Mouse (Mus musculus) 416B (cell line): Measurements from ENCODE around the gene Lsm4.

Experiments
- DNase-seq: peaks from one replicate; pipeline ENCODE4 v3.0.0; 2011; ENCODE audit warnings: low read depth

Lsm4 gene

GRCm38 (mm10) chr8:70649324-70649723, 23.7 kb upstream of the Lsm4 start:
- DNase-seq: peak; percentile 97

- DNase-seq: no peak
Measured at GRCm38 (mm10) chr8:70650351-70650750, 22.7 kb upstream of the Lsm4 start.

- peak; percentile 76 for DNase-seq
Measured at GRCm38 (mm10) chr8:70653226-70653625, 19.8 kb upstream of the Lsm4 start.

- no peak for DNase-seq
Measured at GRCm38 (mm10) chr8:70654121-70654520, 18.9 kb upstream of the Lsm4 start.

GRCm38 (mm10) chr8:70655469-70655868, 17.6 kb upstream of the Lsm4 start:
- DNase-seq: no peak

- no peak for DNase-seq
Measured at GRCm38 (mm10) chr8:70656193-70656790, 16.8 kb upstream of the Lsm4 start.

- DNase-seq: no peak
Measured at GRCm38 (mm10) chr8:70657214-70657613, 15.8 kb upstream of the Lsm4 start.

- DNase-seq: no peak
Measured at GRCm38 (mm10) chr8:70657739-70658138, 15.3 kb upstream of the Lsm4 start.

GRCm38 (mm10) chr8:70658897-70659603, 14.0 kb upstream of the Lsm4 start:
- DNase-seq: peak; percentile 41

GRCm38 (mm10) chr8:70659604-70660272, 13.3 kb upstream of the Lsm4 start:
- peak; percentile 92 for DNase-seq

GRCm38 (mm10) chr8:70660273-70660725, 12.7 kb upstream of the Lsm4 start, which contains the start of gene Pgpep1:
TSS of gene Pgpep1 (minus strand) at chr8:70660388.
- DNase-seq: no peak

GRCm38 (mm10) chr8:70663691-70664090, 9.4 kb upstream of the Lsm4 start:
- DNase-seq: no peak

- no peak for DNase-seq
Measured at GRCm38 (mm10) chr8:70664631-70665030, 8.4 kb upstream of the Lsm4 start.

- no peak for DNase-seq
Measured at GRCm38 (mm10) chr8:70665599-70665998, 7.4 kb upstream of the Lsm4 start.

GRCm38 (mm10) chr8:70667071-70667470, 6.0 kb upstream of the Lsm4 start:
- DNase-seq: no peak

- no peak for DNase-seq
Measured at GRCm38 (mm10) chr8:70671615-70672324, 1.3 kb upstream of the Lsm4 start.

GRCm38 (mm10) chr8:70672325-70673078, 546 bp upstream of the Lsm4 start:
- peak; percentile 62 for DNase-seq

GRCm38 (mm10) chr8:70674109-70674508, 1.1 kb downstream of the Lsm4 start:
- DNase-seq: no peak

- DNase-seq: peak; percentile 48
Measured at GRCm38 (mm10) chr8:70674716-70675115, 1.7 kb downstream of the Lsm4 start.

GRCm38 (mm10) chr8:70675336-70675735, 2.3 kb downstream of the Lsm4 start:
- peak; percentile 79 for DNase-seq

GRCm38 (mm10) chr8:70677451-70678080, 4.5 kb downstream of the Lsm4 start:
- no peak for DNase-seq
